Mouse (Mus musculus) neural tube, embryonic 12.5 days (tissue): Measurements from ENCODE around the gene Rln3. TPM values are rescaled to one million over a fixed set of nuclear protein-coding genes. Genes with fewer than 3 reads are reported as not detected.

Experiments
- ATAC-seq: fragments of 200-750 bp; cut with Nextera tagmentation; 2 replicates; pipeline ENCODE4 v1.8.0; 2017; ENCODE audit warnings: low read depth, mild to moderate bottlenecking, moderate TSS enrichment, moderate library complexity; ENCODE audit not compliant: low FRiP score
- H3K27ac ChIP-seq: fragments of 300-500 bp; sonication (generic); 2 replicates; pipeline ENCODE4 v1.5.1; 2016
- H3K27me3 ChIP-seq: fragments of 300-500 bp; sonication (generic); replicated peaks from 2 replicates; pipeline ENCODE4 v1.6.1; 2016; ENCODE audit warnings: mild to moderate bottlenecking
- H3K36me3 ChIP-seq: fragments of 300-500 bp; sonication (generic); 2 replicates; pipeline ENCODE4 v1.6.1; 2016; ENCODE audit warnings: mild to moderate bottlenecking
- H3K4me1 ChIP-seq: fragments of 300-500 bp; sonication (generic); 2 replicates; pipeline ENCODE4 v1.6.1; 2016
- H3K4me2 ChIP-seq: fragments of 300-500 bp; sonication (generic); replicated peaks from 2 replicates; pipeline ENCODE4 v1.6.1; 2016; ENCODE audit warnings: mild to moderate bottlenecking
- H3K4me3 ChIP-seq: fragments of 300-500 bp; sonication (generic); 2 replicates; pipeline ENCODE4 v1.5.1; 2016
- H3K9ac ChIP-seq: fragments of 300-500 bp; sonication (generic); 2 replicates; pipeline ENCODE4 v1.6.1; 2016; ENCODE audit warnings: mild to moderate bottlenecking
- H3K9me3 ChIP-seq: fragments of 300-500 bp; sonication (generic); 2 replicates; pipeline ENCODE4 v1.6.1; 2016; ENCODE audit warnings: mild to moderate bottlenecking
- WGBS: fragments of 180-500 bp; shearing (Covaris S2); methylation state at CpG from one replicate; pipeline ENCODE4 v1.1.7; 2016; 5-methylcytosine and 5-hydroxymethylcytosine counted together
- microRNA counts: library from miRNA; unstranded; fragments of <30 nt; microRNA quantifications from one replicate; lab custom pipeline; 2017
- microRNA-seq: library from miRNA; unstranded; fragments of <30 nt; microRNA quantifications from one replicate; pipeline ENCODE4, GENCODE M21; 2017
- polyA plus RNA-seq: library from polyadenylated mRNA; unstranded; fragments of >200 nt; fragmentation: Nextera tagmentation; extraction: Ambion mirVana; gene quantifications from 2 replicates; pipeline ENCODE4 v1.2.1, GENCODE M21; 2016

The Rln3 gene
- polyA plus RNA-seq, 1 experiment from 2014 or later, result not detected

DNA sequence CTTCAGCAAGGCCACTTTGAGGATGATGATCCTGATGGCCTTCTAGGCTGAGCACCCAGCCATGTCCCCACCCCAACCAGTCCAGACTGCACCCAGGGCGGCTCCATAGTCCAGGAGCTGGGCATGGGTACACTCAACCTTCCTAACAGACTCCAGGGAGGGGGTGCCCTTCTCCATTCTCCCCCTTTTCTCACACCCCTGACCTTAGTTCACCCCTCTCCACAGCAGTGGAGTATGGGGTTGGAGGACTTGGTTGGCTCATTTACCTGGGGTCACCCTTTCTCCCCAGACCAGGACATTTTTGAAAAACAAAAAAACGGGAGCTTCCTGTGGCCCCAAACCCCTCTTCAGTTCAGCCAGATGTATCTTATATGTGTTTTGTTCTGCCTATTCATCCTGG lies 45.0 kb downstream of the Rln3 start:
- WGBS, result 94% methylated on average over 2 of the region's 2 CpGs
- Histone ChIP-seq H3K27ac (no peak overlapping the region), H3K4me1 (peaks cover 29% of the 10 kb centered on the region), H3K9ac (no peak overlapping the region), H3K4me2 (peak overlapping the region; percentile 89), H3K36me3 (peaks cover 30% of the 10 kb centered on the region), H3K27me3 (peaks cover 25% of the 10 kb centered on the region), H3K4me3 (no peak overlapping the region), H3K9me3 (no peaks in the 10 kb centered on the region)
- no peak for ATAC-seq

GRCm38 (mm10) chr8:83999057-83999705 lies 45.6 kb downstream of the Rln3 start:
- Histone ChIP-seq H3K4me3 (peak overlapping the region; percentile 82), H3K36me3 (peaks cover 36% of the 10 kb centered on the region), H3K9ac (peak overlapping the region; percentile 45; the same call in 1 of the 2 replicates), H3K4me2 (peak overlapping the region; percentile 89), H3K9me3 (no peaks in the 10 kb centered on the region), H3K27me3 (peaks cover 25% of the 10 kb centered on the region), H3K27ac (no peak overlapping the region), H3K4me1 (peaks cover 25% of the 10 kb centered on the region)
- no peak for ATAC-seq
- 69% methylated on average over 16 of the region's 16 CpGs for WGBS

GRCm38 (mm10) chr8:83998231-83999056 lies 46.4 kb downstream of the Rln3 start:
- Histone ChIP-seq H3K4me1 (peaks cover 24% of the 10 kb centered on the region), H3K27ac (peak overlapping the region; percentile 59; the same call in 1 of the 2 replicates), H3K36me3 (peaks cover 37% of the 10 kb centered on the region), H3K4me2 (peak overlapping the region; percentile 89), H3K9ac (peak overlapping the region; percentile 81), H3K27me3 (peaks cover 25% of the 10 kb centered on the region), H3K9me3 (no peaks in the 10 kb centered on the region), H3K4me3 (peak overlapping the region; percentile 82)
- WGBS, result under 1% methylated on average over 72 of the region's 92 CpGs
- no peak for ATAC-seq

DNA sequence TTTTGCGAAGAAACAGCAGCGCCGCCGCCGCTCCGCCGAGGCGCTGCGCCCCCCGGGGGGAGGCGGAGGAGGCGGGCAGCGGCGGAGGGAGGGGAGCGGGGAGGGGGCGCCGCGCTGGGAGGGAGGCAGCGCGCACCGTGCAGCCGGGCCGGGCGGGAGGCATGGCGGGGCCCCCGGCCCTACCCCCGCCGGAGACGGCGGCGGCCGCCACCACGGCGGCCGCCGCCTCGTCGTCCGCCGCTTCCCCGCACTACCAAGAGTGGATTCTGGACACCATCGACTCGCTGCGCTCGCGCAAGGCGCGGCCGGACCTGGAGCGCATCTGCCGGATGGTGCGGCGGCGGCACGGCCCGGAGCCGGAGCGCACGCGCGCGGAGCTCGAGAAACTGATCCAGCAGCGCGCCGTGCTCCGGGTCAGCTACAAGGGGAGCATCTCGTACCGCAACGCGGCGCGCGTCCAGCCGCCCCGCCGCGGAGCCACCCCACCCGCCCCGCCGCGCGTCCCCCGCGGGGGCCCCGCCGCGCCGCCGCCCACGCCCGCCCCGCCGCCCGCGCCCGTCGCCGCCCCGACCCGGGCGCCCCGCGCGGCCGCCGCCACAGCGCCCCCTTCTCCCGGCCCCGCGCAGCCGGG lies 47.2 kb downstream of the Rln3 start, which contains the start of gene Samd1:
Gene Samd1 (plus strand): TSS at position 162 of the 631 bp plus-strand sequence.
- Histone ChIP-seq H3K9me3 (no peaks in the 10 kb centered on the region), H3K27ac (peak within 1 kb of the TSS; percentile 92), H3K27me3 (peaks cover 25% of the 10 kb centered on the region), H3K36me3 (peaks cover 34% of the 10 kb centered on the region), H3K9ac (peak within 1 kb of the TSS; percentile 89), H3K4me2 (peak within 1 kb of the TSS; percentile 89), H3K4me3 (peak within 1 kb of the TSS; percentile 82), H3K4me1 (peaks cover 24% of the 10 kb centered on the region)
- WGBS, result under 1% methylated on average over 71 of the region's 112 CpGs
- ATAC-seq, result no peak

GRCm38 (mm10) chr8:83996567-83997505 lies 48.0 kb downstream of the Rln3 start:
- H3K36me3 ChIP-seq, result peaks cover 37% of the 10 kb centered on the region
- 1% methylated on average over 70 of the region's 103 CpGs for whole genome bisulfite sequencing

GRCm38 (mm10) chr8:83995973-83996372 lies 48.8 kb downstream of the Rln3 start:
- no peak overlapping the region for H3K27ac ChIP-seq
- peak overlapping the region; percentile 77 for H3K4me2 ChIP-seq
- H3K4me1 ChIP-seq, result peaks cover 18% of the 10 kb centered on the region
- 0 out of 2 replicates have a peak overlapping the region, but pooled peaks have one; percentile 82 for H3K4me3 ChIP-seq
- no peak overlapping the region for H3K9ac ChIP-seq
- peaks cover 40% of the 10 kb centered on the region for H3K36me3 ChIP-seq
- H3K9me3 ChIP-seq, result no peaks in the 10 kb centered on the region
- ATAC-seq, result no peak
- peaks cover 17% of the 10 kb centered on the region for H3K27me3 ChIP-seq
- WGBS, result 13% methylated on average over 12 of the region's 12 CpGs

More at GRCm38 (mm10) chr8:83996567-83997505, 48.0 kb downstream of the Rln3 start:
- peak overlapping the region; percentile 92 for H3K27ac ChIP-seq
- peak overlapping the region; percentile 82 for H3K4me3 ChIP-seq
- H3K9me3 ChIP-seq, result no peaks in the 10 kb centered on the region
- H3K9ac ChIP-seq, result peak overlapping the region; percentile 89
- peak; percentile 74 for ATAC-seq
- peaks cover 25% of the 10 kb centered on the region for H3K27me3 ChIP-seq
- peaks cover 24% of the 10 kb centered on the region for H3K4me1 ChIP-seq
- H3K4me2 ChIP-seq, result peak overlapping the region; percentile 77

GRCm38 (mm10) chr8:83994030-83994429 lies 50.8 kb downstream of the Rln3 start:
- H3K36me3 ChIP-seq, result peaks cover 43% of the 10 kb centered on the region
- no peak for ATAC-seq
- WGBS, result 87% methylated on average over 3 of the region's 3 CpGs

More at GRCm38 (mm10) chr8:83994030-83994429, 50.8 kb downstream of the Rln3 start:
- H3K4me2 ChIP-seq, result no peak overlapping the region
- H3K27ac ChIP-seq, result no peak overlapping the region
- no peak overlapping the region for H3K9ac ChIP-seq
- H3K9me3 ChIP-seq, result no peaks in the 10 kb centered on the region
- H3K27me3 ChIP-seq, result no peaks in the 10 kb centered on the region
- H3K4me3 ChIP-seq, result no peak overlapping the region
- H3K4me1 ChIP-seq, result peaks cover 8% of the 10 kb centered on the region

MicroRNAs within 50 kb of the gene (microRNA counts, 519-probe panel; counts per million panel counts)
- microRNA mmu-miR-1199 (lab: Ali Mortazavi, UCI) (342 counts per million, percentile 67 among the panel's probes with 10 or more counts), microRNA mmu-miR-709 (lab: Ali Mortazavi, UCI) (2,879 counts per million, percentile 70 among the panel's probes with 10 or more counts)

Small RNAs within 50 kb of the gene (microRNA-seq; reads per million reads assigned to microRNA genes)
- gene Mir1199 (not detected), gene Mir709 (not detected), gene Mir8111 (1.1 reads per million)

Other genes with a start within 250 kb of the Rln3 start
- gene Adgrl1, start 144.9 kb downstream of the Rln3 start, polyA plus RNA-seq, result 34.8 and 37.0 TPM in 2 replicates
- gene Gm10644, start 89.8 kb downstream of the Rln3 start, polyA plus RNA-seq, result 0.60 and 0.86 TPM in 2 replicates
- 37.1 and 41.6 TPM in 2 replicates for gene Asf1b, start 89.5 kb downstream of the Rln3 start, polyA plus RNA-seq
- 215 and 218 TPM in 2 replicates for gene Prkaca, start 72.0 kb downstream of the Rln3 start, polyA plus RNA-seq
- 9.7 and 9.8 TPM in 2 replicates for gene Samd1, start 47.3 kb downstream of the Rln3 start, polyA plus RNA-seq
- gene 1700067K01Rik, start 43.5 kb downstream of the Rln3 start, polyA plus RNA-seq, result 0.83 and 0.95 TPM in 2 replicates
- 0.54 TPM in 1 of 2 replicates, not detected in the other for gene 2210011C24Rik, start 32.8 kb downstream of the Rln3 start, polyA plus RNA-seq
- 10.2 and 10.8 TPM in 2 replicates for gene Palm3, start 23.5 kb downstream of the Rln3 start, polyA plus RNA-seq
- 0.28 and 0.29 TPM in 2 replicates for gene Il27ra, start 2.4 kb downstream of the Rln3 start, polyA plus RNA-seq
- gene Gm10643, start 20.1 kb upstream of the Rln3 start, polyA plus RNA-seq, result 1.6 and 2.2 TPM in 2 replicates
- gene Rfx1, start 21.8 kb upstream of the Rln3 start, polyA plus RNA-seq, result 9.1 and 9.3 TPM in 2 replicates
- 18.0 and 19.6 TPM in 2 replicates for gene Dcaf15, start 59.8 kb upstream of the Rln3 start, polyA plus RNA-seq
- 0.28 and 0.37 TPM in 2 replicates for gene Podnl1, start 81.0 kb upstream of the Rln3 start, polyA plus RNA-seq
- 16.9 and 18.0 TPM in 2 replicates for gene Cc2d1a, start 102.9 kb upstream of the Rln3 start, polyA plus RNA-seq
- 1.9 and 2.0 TPM in 2 replicates for gene 4930432K21Rik, start 103.0 kb upstream of the Rln3 start, polyA plus RNA-seq
- gene Nanos3, start 140.2 kb upstream of the Rln3 start, polyA plus RNA-seq, result 5.3 and 6.3 TPM in 2 replicates
- gene Zswim4, start 192.1 kb upstream of the Rln3 start, polyA plus RNA-seq, result 52.8 and 57.9 TPM in 2 replicates
- gene D8Ertd738e, start 204.7 kb upstream of the Rln3 start, polyA plus RNA-seq, result 256 and 282 TPM in 2 replicates
- 60.7 and 63.3 TPM in 2 replicates for gene Mri1, start 212.3 kb upstream of the Rln3 start, polyA plus RNA-seq
- gene Ccdc130, start 225.4 kb upstream of the Rln3 start, polyA plus RNA-seq, result 18.1 and 25.1 TPM in 2 replicates